Mouse (Mus musculus): ENCODE data around the gene Sytl2. TPM values are rescaled to one million over a fixed set of nuclear protein-coding genes. Genes with fewer than 3 reads are reported as not detected.

The Sytl2 gene
- polyA plus RNA-seq, 1 experiment from 2014 or later, result 7.4 TPM

GRCm38 (mm10) chr7:90341212-90341957 is 39.3 kb downstream of the Sytl2 start:
- H3K27ac ChIP-seq, result no peak overlapping the region
- no peak for ATAC-seq (replicated peaks; ENCODE audit: insufficient number of reproducible peaks, insufficient read depth, low FRiP score, low read depth)
- no peak overlapping the region for H3K4me3 ChIP-seq
- WGBS, result 61% methylated on average over 12 of the region's 12 CpGs
- no peak overlapping the region for H3K9ac ChIP-seq
- H3K27me3 ChIP-seq, result no peaks in the 10 kb centered on the region
- no peaks in the 10 kb centered on the region for H3K9me3 ChIP-seq (replicated peaks)
- H3K36me3 ChIP-seq, result no peaks in the 10 kb centered on the region
- H3K4me1 ChIP-seq (replicated peaks), result no peaks in the 10 kb centered on the region
- no peak overlapping the region for H3K4me2 ChIP-seq

- Histone ChIP-seq H3K36me3 (no peaks in the 10 kb centered on the region), H3K9ac (no peak overlapping the region), H3K4me3 (no peak overlapping the region), H3K9me3 (replicated peaks) (no peaks in the 10 kb centered on the region), H3K4me1 (replicated peaks) (peaks cover 5% of the 10 kb centered on the region), H3K27ac (no peak overlapping the region), H3K27me3 (no peaks in the 10 kb centered on the region), H3K4me2 (no peak overlapping the region)
- whole genome bisulfite sequencing, result 67% methylated on average over 3 of the region's 3 CpGs
- no peak for ATAC-seq (replicated peaks; ENCODE audit: insufficient number of reproducible peaks, insufficient read depth, low FRiP score, low read depth)
Observed at GRCm38 (mm10) chr7:90344903-90345302, 42.9 kb downstream of the Sytl2 start.

- Histone ChIP-seq H3K4me1 (replicated peaks) (peaks cover 5% of the 10 kb centered on the region), H3K36me3 (no peaks in the 10 kb centered on the region), H3K9ac (no peak overlapping the region), H3K9me3 (replicated peaks) (no peaks in the 10 kb centered on the region), H3K4me2 (no peak overlapping the region), H3K4me3 (no peak overlapping the region), H3K27ac (no peak overlapping the region), H3K27me3 (no peaks in the 10 kb centered on the region)
- 84% methylated on average over 5 of the region's 5 CpGs for WGBS
- ATAC-seq (replicated peaks; ENCODE audit: insufficient number of reproducible peaks, insufficient read depth, low FRiP score, low read depth), result no peak
Observed at GRCm38 (mm10) chr7:90347779-90348437, 45.9 kb downstream of the Sytl2 start.

GRCm38 (mm10) chr7:90349014-90349413 is 47.0 kb downstream of the Sytl2 start:
- no peaks in the 10 kb centered on the region for H3K36me3 ChIP-seq
- no peak overlapping the region for H3K9ac ChIP-seq
- H3K4me3 ChIP-seq, result no peak overlapping the region
- no peak overlapping the region for H3K4me2 ChIP-seq
- H3K27me3 ChIP-seq, result no peaks in the 10 kb centered on the region
- H3K9me3 ChIP-seq (replicated peaks), result no peaks in the 10 kb centered on the region
- WGBS, result 19% methylated on average over 5 of the region's 5 CpGs
- peaks cover 15% of the 10 kb centered on the region for H3K4me1 ChIP-seq (replicated peaks)
- no peak overlapping the region for H3K27ac ChIP-seq
- no peak for ATAC-seq (replicated peaks; ENCODE audit: insufficient number of reproducible peaks, insufficient read depth, low FRiP score, low read depth)

- H3K27me3 ChIP-seq, result no peaks in the 10 kb centered on the region
- ATAC-seq (replicated peaks; ENCODE audit: insufficient number of reproducible peaks, insufficient read depth, low FRiP score, low read depth), result no peak
- WGBS, result 79% methylated on average over 3 of the region's 3 CpGs
- no peaks in the 10 kb centered on the region for H3K36me3 ChIP-seq
- peaks cover 25% of the 10 kb centered on the region for H3K4me1 ChIP-seq (replicated peaks)
- no peak overlapping the region for H3K27ac ChIP-seq
- no peak overlapping the region for H3K4me3 ChIP-seq
- H3K4me2 ChIP-seq, result no peak overlapping the region
- H3K9me3 ChIP-seq (replicated peaks), result no peaks in the 10 kb centered on the region
- H3K9ac ChIP-seq, result no peak overlapping the region
Observed at GRCm38 (mm10) chr7:90352183-90352582, 50.1 kb downstream of the Sytl2 start.

- no peak overlapping the region for H3K4me2 ChIP-seq
- no peaks in the 10 kb centered on the region for H3K27me3 ChIP-seq
- 41% methylated on average over 12 of the region's 12 CpGs for WGBS
- H3K9me3 ChIP-seq (replicated peaks), result no peaks in the 10 kb centered on the region
- ATAC-seq (replicated peaks; ENCODE audit: insufficient number of reproducible peaks, insufficient read depth, low FRiP score, low read depth), result 0 out of 2 replicates have a peak, but pooled peaks have one; percentile 10
- no peak overlapping the region for H3K4me3 ChIP-seq
- no peak overlapping the region for H3K9ac ChIP-seq
- no peaks in the 10 kb centered on the region for H3K36me3 ChIP-seq
- H3K27ac ChIP-seq, result peak overlapping the region; percentile 56
- peaks cover 25% of the 10 kb centered on the region for H3K4me1 ChIP-seq (replicated peaks)
Observed at GRCm38 (mm10) chr7:90353488-90354228, 51.6 kb downstream of the Sytl2 start.

GRCm38 (mm10) chr7:90354229-90354604 is 52.2 kb downstream of the Sytl2 start:
- H3K9me3 ChIP-seq (replicated peaks), result no peaks in the 10 kb centered on the region
- no peaks in the 10 kb centered on the region for H3K27me3 ChIP-seq
- H3K27ac ChIP-seq, result peak overlapping the region; percentile 56
- no peak overlapping the region for H3K9ac ChIP-seq
- ATAC-seq (replicated peaks; ENCODE audit: insufficient number of reproducible peaks, insufficient read depth, low FRiP score, low read depth), result no peak
- H3K4me2 ChIP-seq, result no peak overlapping the region
- no peak overlapping the region for H3K4me3 ChIP-seq
- peaks cover 22% of the 10 kb centered on the region for H3K4me1 ChIP-seq (replicated peaks)
- H3K36me3 ChIP-seq, result no peaks in the 10 kb centered on the region
- 76% methylated on average over 2 of the region's 2 CpGs for WGBS

GRCm38 (mm10) chr7:90355454-90355853 is 53.4 kb downstream of the Sytl2 start:
- H3K9me3 ChIP-seq (replicated peaks), result no peaks in the 10 kb centered on the region
- H3K4me2 ChIP-seq, result no peak overlapping the region
- H3K27ac ChIP-seq, result no peak overlapping the region
- no peak overlapping the region for H3K9ac ChIP-seq
- no peaks in the 10 kb centered on the region for H3K36me3 ChIP-seq
- no peaks in the 10 kb centered on the region for H3K27me3 ChIP-seq
- no peak overlapping the region for H3K4me3 ChIP-seq
- no peak for ATAC-seq (replicated peaks; ENCODE audit: insufficient number of reproducible peaks, insufficient read depth, low FRiP score, low read depth)
- peaks cover 20% of the 10 kb centered on the region for H3K4me1 ChIP-seq (replicated peaks)
- 78% methylated on average over 3 of the region's 3 CpGs for WGBS

GRCm38 (mm10) chr7:90355995-90356394 is 53.9 kb downstream of the Sytl2 start:
- Histone ChIP-seq H3K4me1 (replicated peaks) (peaks cover 20% of the 10 kb centered on the region), H3K27me3 (no peaks in the 10 kb centered on the region), H3K36me3 (no peaks in the 10 kb centered on the region), H3K27ac (no peak overlapping the region), H3K9ac (no peak overlapping the region), H3K4me2 (no peak overlapping the region), H3K4me3 (no peak overlapping the region), H3K9me3 (replicated peaks) (no peaks in the 10 kb centered on the region)
- ATAC-seq (replicated peaks; ENCODE audit: insufficient number of reproducible peaks, insufficient read depth, low FRiP score, low read depth), result no peak
- 79% methylated on average over 2 of the region's 2 CpGs for WGBS

- WGBS, result 62% methylated on average over 7 of the region's 7 CpGs
- ATAC-seq (replicated peaks; ENCODE audit: insufficient number of reproducible peaks, insufficient read depth, low FRiP score, low read depth), result no peak
Observed at GRCm38 (mm10) chr7:90362788-90363187, 60.7 kb downstream of the Sytl2 start.

GRCm38 (mm10) chr7:90370071-90370851 is 68.2 kb downstream of the Sytl2 start:
- Histone ChIP-seq H3K4me3 (no peak overlapping the region), H3K27ac (0 out of 2 replicates have a peak overlapping the region, but pooled peaks have one; percentile 22), H3K9me3 (replicated peaks) (no peaks in the 10 kb centered on the region), H3K9ac (no peak overlapping the region), H3K27me3 (no peaks in the 10 kb centered on the region), H3K4me1 (replicated peaks) (peaks cover 7% of the 10 kb centered on the region), H3K36me3 (no peaks in the 10 kb centered on the region), H3K4me2 (no peak overlapping the region)
- WGBS, result 60% methylated on average over 6 of the region's 6 CpGs
- no peak for ATAC-seq (replicated peaks; ENCODE audit: insufficient number of reproducible peaks, insufficient read depth, low FRiP score, low read depth)

More at GRCm38 (mm10) chr7:90362788-90363187, 60.7 kb downstream of the Sytl2 start:
- Histone ChIP-seq H3K4me3 (no peak overlapping the region), H3K4me1 (replicated peaks) (no peaks in the 10 kb centered on the region), H3K9ac (no peak overlapping the region), H3K27ac (no peak overlapping the region), H3K4me2 (no peak overlapping the region), H3K36me3 (no peaks in the 10 kb centered on the region), H3K27me3 (no peaks in the 10 kb centered on the region), H3K9me3 (replicated peaks) (no peaks in the 10 kb centered on the region)
